Mouse (Mus musculus): Measurements from ENCODE around the gene Gm438.

DNA sequence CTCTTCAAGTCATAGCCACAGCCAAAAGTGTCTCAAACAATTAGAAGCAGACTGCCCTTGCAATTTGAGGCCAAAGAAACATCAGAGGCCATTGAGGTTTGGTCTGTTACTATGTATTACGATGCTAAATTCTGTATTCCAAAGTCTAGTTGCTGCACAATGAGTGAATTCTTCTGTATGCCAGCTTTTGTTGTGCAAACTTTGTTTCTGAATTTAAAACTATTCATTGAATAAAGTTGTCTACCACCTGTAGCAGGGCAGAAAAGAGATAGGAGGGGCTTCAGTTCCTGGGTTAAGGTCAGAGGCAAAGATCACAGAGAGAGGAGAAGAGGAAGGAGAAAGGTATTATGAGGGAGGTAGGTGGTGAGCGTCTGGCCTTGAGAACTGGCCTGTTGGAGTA lies 38.3 kb upstream of the Gm438 start:
- TF ChIP-seq CTCF (IDR thresholded peaks at IDR 0.05; ENCODE audit: control insufficient read depth, insufficient read depth, low read length) (no peak), POLR2A (IDR thresholded peaks at IDR 0.05; ENCODE audit: borderline replicate concordance, control insufficient read depth, low read depth, low read length) (no peak)

All from bone marrow, adult 2 months (tissue).